Mouse (Mus musculus) layer of hippocampus, adult 9-10 months (tissue): ENCODE data around the gene Pdzd7.

Experiments
- DNase-seq: peaks from one replicate; pipeline ENCODE4 v3.0.0; 2022; ENCODE audit warnings: low spot score

The Pdzd7 gene

GRCm38 (mm10) chr19:45012636-45013035 is 32.9 kb downstream of the Pdzd7 start:
- DNase-seq = no peak

DNA sequence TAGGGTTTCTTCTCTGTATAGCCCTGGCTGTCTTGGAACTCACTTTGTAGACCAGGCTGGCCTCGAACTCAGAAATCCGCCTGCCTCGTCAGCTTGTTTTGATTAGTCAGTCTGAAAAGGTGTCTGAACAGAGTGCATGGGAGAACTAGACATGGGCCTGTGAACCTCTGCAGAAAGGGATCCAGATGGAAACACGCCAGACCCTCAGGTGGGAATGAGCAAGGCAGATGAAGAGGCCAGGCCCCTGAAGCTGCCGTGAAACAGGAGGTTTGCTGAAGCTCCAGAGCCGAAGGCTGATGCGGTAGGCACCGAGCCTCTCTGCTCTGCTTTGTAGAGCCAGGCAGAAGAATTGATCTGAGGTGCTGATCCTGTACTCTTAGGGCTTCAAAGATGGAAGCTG is 33.3 kb downstream of the Pdzd7 start:
- no peak for DNase-seq

GRCm38 (mm10) chr19:45010646-45011045 is 34.9 kb downstream of the Pdzd7 start:
- no peak for DNase-seq

DNA sequence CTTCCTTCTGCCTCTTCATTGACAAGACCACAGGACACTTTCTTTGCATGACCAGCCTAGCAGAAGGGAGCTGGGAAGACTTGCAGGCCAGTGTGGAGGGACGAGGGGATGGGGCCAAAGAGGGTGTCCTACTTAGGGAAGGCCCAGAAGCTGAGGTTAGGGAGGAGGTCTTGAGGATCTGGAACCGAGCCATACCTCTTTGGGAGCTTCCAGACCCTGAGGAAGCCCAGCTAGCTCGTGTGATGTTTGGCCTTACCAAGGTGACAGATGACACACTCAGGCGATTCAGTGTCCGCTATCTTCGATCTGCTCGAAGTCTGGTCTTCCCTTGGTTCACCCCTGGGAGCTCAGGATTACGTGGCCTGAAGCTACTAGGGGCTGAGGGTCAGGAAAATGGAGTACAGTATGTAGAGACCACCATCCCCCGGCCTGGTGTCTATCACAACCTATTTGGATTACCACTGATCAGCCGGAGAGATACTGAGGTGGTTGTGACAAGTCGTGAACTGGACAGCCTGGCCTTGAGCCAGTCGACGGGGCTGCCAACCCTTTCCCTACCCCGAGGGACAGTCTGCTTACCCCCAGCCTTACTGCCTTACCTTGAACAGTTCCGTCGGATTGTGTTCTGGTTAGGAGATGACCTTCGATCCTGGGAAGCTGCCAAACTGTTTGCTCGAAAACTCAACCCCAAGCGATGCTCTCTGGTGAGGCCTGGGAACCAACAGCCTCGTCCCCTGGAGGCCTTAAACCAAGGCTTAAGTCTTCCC is 37.9 kb downstream of the Pdzd7 start:
- no peak for DNase-seq

DNA sequence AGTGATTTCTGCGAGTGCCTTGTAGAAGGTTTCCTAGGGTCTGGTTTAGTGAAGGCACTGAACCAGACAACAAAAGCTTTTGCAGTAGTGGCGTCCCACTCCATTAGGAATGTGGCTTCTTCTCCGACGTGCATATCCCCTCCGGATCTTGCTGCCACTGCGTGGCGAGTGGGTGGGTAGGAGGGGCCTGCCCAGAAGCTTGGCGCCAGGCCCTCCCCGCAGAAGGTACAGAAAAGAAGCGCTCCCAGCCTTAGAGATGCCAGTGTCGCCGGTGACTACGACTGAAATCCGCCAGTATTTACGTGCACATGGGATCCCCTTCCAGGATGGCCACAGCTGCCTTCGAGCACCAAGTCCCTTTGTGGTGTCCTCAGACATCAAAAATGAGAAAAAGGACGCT is 38.5 kb downstream of the Pdzd7 start:
- no peak for DNase-seq

GRCm38 (mm10) chr19:45005957-45006712 is 39.4 kb downstream of the Pdzd7 start, which contains the start of gene Mrpl43:
Gene Mrpl43, minus strand, starts transcription at chr19:45006442.
- peak; percentile 90 for DNase-seq

- no peak for DNase-seq
Observed at GRCm38 (mm10) chr19:45005444-45005843, 40.1 kb downstream of the Pdzd7 start, which contains the start of gene Twnk. Gene Twnk, plus strand, starts transcription at chr19:45005663.

GRCm38 (mm10) chr19:45003740-45004516 is 41.6 kb downstream of the Pdzd7 start:
- DNase-seq = no peak

DNA sequence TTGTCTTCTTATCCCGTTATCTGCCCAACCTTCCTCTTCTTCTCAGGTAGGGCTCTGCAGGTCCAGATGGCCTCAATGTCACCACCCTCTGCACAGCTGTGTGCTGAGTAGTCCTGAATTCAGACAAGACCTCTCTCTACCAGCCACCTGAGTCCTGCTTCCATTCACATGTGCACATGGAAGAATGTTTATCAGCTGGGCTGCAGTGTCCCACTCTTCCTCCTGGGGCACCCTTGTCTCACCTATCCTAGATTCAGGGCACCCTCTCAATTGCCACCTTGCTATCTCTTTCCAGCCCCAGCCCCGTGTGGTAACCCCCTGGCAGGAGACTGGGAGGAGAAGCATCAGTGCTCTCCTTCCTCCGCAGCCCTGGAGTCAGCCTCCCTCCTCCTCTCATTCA is 43.2 kb downstream of the Pdzd7 start:
- DNase-seq = no peak

DNA sequence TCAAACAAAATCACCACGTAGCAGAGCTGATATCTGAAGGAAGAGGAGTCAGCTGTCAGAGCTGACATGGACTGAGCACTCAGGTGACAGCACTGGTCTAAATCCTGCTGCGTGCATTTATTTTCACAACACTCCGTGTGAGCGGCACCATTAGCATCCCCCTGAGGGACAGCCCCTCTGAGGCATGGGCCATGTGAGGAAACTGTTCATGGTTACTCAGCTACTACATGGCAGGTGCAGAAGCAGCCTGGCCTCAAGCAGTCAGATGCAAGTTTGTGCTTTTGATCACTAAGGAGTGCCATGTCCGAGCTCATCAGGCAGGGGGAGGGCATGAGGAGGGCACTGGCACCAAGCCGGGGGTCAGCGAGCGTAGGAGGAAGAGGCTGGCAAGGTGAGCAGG is 45.9 kb downstream of the Pdzd7 start:
- no peak for DNase-seq

GRCm38 (mm10) chr19:44997786-44998185 is 47.7 kb downstream of the Pdzd7 start:
- no peak for DNase-seq

DNA sequence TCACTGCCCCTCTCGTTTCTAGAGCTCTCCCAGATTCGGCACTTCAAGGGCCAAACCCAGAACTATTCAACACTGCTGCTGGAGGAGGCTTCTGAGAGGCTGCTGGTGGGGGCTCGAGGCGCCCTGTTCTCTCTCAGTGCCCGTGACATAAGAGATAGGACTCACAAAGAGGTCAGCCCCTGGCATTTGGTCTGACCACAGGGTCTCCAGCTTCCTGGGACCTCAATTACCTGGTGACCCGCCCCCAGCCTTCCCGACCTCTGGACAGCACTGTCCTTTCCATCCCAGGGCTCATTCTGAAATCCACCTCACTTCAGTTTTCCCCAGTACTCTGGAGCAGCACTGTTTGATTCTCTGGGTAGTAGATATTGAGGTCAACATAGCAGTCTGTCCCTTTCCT is 52.8 kb downstream of the Pdzd7 start:
- DNase-seq = no peak

- no peak for DNase-seq
Observed at GRCm38 (mm10) chr19:44992246-44992645, 53.3 kb downstream of the Pdzd7 start.

GRCm38 (mm10) chr19:44991031-44991430 is 54.5 kb downstream of the Pdzd7 start:
- no peak for DNase-seq

GRCm38 (mm10) chr19:44989567-44990495 is 55.7 kb downstream of the Pdzd7 start:
- DNase-seq = no peak

DNA sequence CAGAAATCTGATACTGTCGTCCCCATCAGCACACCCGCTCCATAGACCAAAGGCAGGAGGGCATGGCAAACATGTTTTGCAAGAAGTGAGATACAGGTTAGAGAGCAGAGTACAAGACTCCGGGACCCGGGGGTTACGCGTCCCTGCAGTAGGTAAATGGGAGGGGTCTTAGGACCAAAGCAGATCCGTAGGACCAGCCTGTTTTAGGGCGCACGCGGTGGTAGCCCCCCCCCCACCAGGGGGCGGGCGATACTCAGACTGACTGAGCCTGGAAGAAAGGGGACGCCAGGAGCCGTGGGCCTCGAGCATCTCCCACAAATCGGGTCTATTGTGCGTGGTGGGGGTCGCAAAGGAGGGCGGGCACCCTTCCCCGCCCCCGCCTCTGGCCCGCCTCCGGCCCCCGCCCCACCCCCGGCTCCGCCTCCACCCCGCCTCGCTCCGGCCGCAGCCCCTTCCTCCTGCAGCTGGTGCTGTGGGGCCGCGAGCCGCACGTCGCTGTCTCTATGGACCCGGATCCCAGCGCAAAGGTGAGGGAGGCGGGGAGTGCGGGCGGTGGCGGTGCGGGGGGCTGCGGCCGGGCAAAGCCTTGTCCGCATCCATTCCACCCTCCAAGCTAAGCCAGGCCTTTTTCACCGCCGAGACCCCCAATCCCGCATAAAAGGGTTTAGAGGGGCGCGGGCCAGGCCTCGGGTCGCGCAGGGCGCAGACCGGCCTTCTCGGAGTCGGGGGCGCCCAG is 56.5 kb downstream of the Pdzd7 start, which contains the start of gene Sema4g:
Gene Sema4g (plus strand): TSS at position 271 of the 736 bp plus-strand sequence.
- no peak for DNase-seq

DNA sequence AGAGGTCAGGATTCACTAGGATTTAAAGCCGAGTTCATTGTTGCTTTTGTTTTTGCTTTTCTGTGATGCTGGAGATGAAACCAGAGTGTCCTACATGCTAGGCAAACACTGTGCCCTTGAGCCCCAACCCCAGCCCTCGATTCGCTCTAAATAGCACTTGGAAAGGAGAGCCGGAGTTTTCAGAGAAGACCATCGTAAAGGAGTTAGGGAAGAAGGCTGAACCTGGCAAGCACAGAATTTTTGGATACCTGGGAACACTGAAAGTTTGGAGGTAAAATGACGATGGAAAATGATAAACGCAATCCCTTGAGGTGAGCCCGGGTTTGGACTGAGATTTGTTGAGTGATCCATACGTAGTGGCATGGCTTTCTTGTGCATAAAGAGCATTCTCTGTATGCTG is 57.2 kb downstream of the Pdzd7 start:
- no peak for DNase-seq

- no peak for DNase-seq
Observed at GRCm38 (mm10) chr19:44987851-44988250, 57.7 kb downstream of the Pdzd7 start.

DNA sequence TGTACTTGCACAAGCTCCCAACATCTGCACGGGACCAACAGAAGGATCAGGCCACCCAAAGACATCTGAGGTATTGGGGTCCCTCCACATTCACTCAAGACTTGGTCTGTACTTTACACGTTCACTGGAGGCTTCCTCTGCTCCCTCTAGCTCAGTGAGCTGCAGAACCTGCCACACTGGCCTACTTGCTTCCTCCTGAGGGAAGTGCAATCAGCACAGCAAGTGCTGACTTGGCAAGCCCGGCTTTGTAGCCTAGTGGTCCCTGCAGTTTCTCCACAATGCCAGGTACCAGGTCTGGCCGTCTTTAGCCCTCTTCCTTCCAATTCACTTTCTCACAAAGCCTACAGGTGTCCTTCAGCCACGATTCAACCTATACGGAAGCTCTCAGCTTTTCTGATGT is 58.5 kb downstream of the Pdzd7 start:
- no peak for DNase-seq

DNA sequence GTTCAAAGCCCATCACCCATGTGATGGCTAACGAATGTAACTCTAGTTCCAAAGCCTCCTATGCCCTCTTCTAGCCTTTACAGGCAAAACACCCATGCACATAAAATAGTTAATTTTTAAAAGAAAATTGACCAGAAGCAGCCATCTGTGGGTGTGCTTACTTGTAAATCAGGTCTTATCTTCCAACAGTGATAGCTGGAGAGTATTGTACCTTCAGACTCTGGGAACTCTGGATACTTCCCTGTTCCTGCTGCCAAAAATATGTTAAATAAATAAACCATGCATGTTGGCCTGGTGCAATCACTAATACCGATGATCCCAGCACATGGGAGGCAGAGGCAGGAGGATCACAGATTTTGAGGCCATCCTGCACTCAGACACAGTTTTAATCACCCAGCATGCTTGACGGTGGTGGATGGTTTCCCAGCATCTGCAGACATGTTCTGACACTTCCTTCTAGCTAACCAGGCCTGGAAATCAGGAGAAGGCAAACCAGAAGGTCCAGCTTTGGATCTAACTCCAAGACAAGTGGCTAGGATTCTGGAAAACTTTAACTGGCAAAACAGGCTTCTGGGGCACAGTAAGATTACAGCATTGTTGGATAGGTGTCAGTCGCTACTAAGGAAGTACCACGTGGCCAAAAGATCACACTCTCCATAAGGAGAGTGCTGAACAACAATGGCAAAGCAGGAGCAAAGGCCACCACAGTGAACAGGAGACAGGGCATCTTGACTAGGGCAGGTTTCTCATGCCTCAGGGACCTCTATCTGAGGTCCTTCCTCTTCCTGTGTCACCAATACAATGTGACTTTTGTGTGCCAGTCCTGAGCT is 60.1 kb downstream of the Pdzd7 start:
- DNase-seq = no peak
